Mouse (Mus musculus) small intestine, adult 2 months (tissue): ENCODE measurements around the gene Atf5.

Experiments
- CTCF ChIP-seq: fragments of 200-500 bp; IDR thresholded peaks from 2 replicates; pipeline ENCODE4 v1.5.1; 2012; ENCODE audit warnings: low read depth, mild to moderate bottlenecking, control low read depth, inconsistent platforms, low read length, moderate library complexity, mixed read lengths; ENCODE audit not compliant: insufficient replicate concordance, insufficient read length; ENCODE audit errors: extremely low read depth
- POLR2A ChIP-seq: fragments of 200-500 bp; IDR thresholded peaks from 2 replicates; pipeline ENCODE4 v1.6.1; 2012; ENCODE audit warnings: low read depth, mild to moderate bottlenecking, control low read depth, inconsistent platforms, low read length, moderate library complexity

- TF ChIP-seq CTCF = no peak
- TF ChIP-seq POLR2A = no peak
Observed at GRCm38 (mm10) chr7:44768129-44768528, 48.3 kb downstream of the Atf5 start.
